Mouse (Mus musculus) erythroblast, adult 5-6 weeks (primary cell): ENCODE results near the gene Arhgap45. TPM values are rescaled to one million over a fixed set of nuclear protein-coding genes. Genes with fewer than 3 reads are reported as not detected.
"Not testable (repeated sequence)": the region's sequence is repeated elsewhere in the genome, so short reads cannot be mapped to it uniquely, and the experiment has no call there.

Source experiments
- ATAC-seq: replicated peaks from 2 replicates; pipeline ENCODE4 v1.8.0; 2016; ENCODE audit warnings: moderate number of reproducible peaks, mild to moderate bottlenecking, moderate TSS enrichment, inconsistent platforms; ENCODE audit not compliant: poor library complexity, low FRiP score, severe bottlenecking
- total RNA-seq, 2 experiments: library from RNA; stranded (forward) in 1 of 2; stranded (reverse) in 1 of 2; fragments of 150-400 nt in 1 of 2; fragments of 200-764, 138-1000 nt in 1 of 2; gene quantifications; 2 replicates each; pipeline versions ENCODE4 v1.2.3 to v1.2.4; 2015 to 2017; ENCODE audit warnings: low replicate concordance in 2 of 2

Gene Arhgap45
- total RNA-seq, 2 experiments from 2014 or later, result 23.1 to 35.8 TPM

DNA sequence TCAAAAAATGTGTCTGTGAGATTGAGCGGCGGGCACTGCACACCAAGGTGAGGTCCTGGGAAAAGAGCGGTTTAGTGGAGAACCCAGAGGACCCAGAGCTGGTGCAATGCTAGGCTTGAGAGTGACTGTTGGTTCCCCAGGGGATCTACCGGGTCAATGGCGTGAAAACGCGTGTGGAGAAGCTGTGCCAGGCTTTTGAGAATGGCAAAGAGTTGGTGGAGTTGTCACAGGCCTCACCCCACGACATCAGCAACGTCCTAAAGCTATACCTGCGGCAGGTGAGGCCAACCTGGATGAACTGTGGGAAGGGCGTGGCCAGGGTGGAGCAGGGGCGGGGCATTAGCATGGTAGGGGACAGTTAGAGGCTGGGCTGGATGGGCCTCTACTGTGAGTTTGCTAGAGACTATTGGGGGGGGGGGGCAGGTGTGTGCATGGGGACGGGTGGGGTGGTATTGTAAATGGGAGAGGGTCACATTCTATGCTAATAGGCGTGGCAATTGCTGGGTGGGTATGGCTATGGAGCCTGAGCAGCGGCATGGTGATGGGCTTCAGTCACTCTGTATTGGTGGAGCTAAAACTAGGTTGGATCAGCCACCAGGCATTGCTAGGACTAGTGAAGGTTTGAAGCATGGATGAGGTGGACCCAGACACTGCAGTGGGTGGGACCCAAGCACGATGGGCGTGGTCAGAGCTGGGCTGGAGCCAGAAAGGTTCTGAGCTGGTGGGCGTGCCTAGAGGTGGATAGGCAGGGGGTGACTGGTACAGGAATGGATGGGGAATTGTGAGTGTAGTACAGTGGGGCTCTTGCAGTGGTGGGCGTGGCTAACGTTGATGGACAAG lies 11.4 kb downstream of the Arhgap45 start:
- ATAC-seq, result peak; percentile 21; the same call in 1 of the 2 replicates

GRCm38 (mm10) chr10:80028521-80028846 lies 12.0 kb downstream of the Arhgap45 start:
- ATAC-seq, result no peak

DNA sequence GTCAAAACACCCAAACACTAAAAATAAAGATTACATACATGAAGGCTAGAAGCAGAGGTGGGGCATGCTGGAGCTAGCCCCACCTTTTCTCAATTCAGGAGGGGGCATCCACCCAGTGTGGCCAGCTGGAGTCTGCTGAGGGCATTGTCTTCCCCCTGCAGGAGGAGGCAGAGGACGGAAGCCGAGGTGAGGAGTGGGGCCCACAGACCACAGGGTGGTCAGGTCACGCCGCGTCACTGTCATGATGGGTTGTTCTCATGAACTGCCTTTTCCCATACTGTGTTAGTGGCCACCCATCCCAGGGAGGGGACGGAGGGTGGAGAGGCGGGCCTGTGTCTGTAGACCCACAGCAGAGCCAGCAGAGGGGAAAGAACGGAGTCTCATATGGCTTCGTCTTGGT lies 13.7 kb downstream of the Arhgap45 start:
- no peak for ATAC-seq

GRCm38 (mm10) chr10:80030736-80031135 lies 14.3 kb downstream of the Arhgap45 start:
- no peak for ATAC-seq

GRCm38 (mm10) chr10:80032799-80033480 lies 16.5 kb downstream of the Arhgap45 start:
- ATAC-seq, result no peak

- peak; percentile 23; the same call in 1 of the 2 replicates for ATAC-seq
Measured at GRCm38 (mm10) chr10:80033511-80034391, 17.3 kb downstream of the Arhgap45 start.

- no peak for ATAC-seq
Measured at GRCm38 (mm10) chr10:80035148-80035547, 18.7 kb downstream of the Arhgap45 start.

GRCm38 (mm10) chr10:80035686-80036085 lies 19.2 kb downstream of the Arhgap45 start:
- ATAC-seq, result no peak

DNA sequence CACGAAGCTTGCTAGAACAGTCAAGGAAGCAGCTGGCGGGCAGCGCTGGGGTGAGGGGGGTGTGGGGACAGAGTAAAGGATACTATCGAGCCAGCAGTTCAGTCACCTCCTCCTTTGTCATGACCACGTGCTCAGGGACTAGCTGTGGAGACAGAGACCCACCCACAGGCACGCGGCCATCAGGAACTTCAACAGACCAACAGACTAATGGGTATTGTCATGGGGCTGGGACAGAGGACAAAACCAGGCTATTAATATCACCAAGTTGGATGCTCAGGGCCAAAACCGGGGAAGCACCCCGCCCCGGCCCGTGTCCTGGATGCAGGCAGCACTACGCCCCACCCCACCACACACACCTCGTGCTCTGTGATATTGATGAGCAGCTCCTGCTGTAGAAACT lies 20.4 kb downstream of the Arhgap45 start:
- ATAC-seq, result no peak

GRCm38 (mm10) chr10:80039559-80039979 lies 23.1 kb downstream of the Arhgap45 start, which contains the start of gene Polr2e:
TSS of gene Polr2e (minus strand) at chr10:80039795.
- peak; percentile 88 for ATAC-seq

GRCm38 (mm10) chr10:80041409-80042060 lies 25.1 kb downstream of the Arhgap45 start:
- not testable (repeated sequence) for ATAC-seq

DNA sequence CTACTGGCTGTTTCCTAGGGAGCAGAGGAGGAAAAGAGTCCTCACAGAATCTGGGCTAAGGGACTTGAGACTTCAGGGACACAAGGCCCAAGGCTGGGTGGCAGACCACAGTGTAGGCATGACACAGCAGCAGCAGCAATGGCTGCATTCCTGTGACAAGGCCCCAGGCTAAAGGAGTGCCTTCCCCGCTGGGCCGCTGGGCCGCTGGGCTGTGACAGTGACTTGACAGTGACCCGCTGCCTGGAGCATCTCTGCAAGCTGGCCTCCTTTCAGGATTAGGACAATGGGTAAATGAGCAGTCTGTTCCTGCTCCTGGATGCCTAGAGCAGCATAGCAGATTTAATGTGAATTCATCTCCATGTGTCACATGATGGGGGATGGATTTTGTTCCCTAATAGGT lies 27.6 kb downstream of the Arhgap45 start:
- no peak for ATAC-seq

GRCm38 (mm10) chr10:80045364-80045763 lies 28.9 kb downstream of the Arhgap45 start:
- not testable (repeated sequence) for ATAC-seq

- ATAC-seq, result no peak
Measured at GRCm38 (mm10) chr10:80045766-80046165, 29.3 kb downstream of the Arhgap45 start.

DNA sequence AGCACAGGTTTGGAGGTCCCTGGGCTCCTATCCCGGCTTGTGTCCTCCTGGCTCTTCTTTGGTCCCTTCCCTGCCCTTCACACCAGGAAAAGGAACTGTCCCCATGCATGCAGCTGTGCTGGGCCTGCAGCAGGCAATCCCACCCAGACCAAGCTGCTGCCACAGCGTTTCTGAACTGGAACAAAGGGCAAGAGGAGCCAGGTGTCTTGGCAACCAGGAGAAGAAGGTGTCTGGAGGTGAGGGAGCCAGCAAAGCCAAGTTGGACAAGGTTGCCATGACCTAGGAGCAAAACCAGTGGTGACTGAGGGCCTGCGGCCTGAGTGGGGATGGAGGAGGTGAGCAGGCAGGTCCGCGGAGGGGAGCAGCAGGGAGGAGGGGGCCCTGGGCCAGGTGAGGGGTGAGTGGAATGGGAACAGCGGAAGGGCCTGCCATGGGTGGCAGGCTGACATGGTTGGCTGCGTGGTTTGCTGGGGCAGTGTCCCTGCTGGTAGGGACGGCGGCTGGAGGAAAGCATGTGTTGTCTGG lies 30.6 kb downstream of the Arhgap45 start, which contains the start of gene Gpx4:
Gene Gpx4 (plus strand): TSS at position 126 of the 525 bp plus-strand sequence.
- ATAC-seq, result no peak

DNA sequence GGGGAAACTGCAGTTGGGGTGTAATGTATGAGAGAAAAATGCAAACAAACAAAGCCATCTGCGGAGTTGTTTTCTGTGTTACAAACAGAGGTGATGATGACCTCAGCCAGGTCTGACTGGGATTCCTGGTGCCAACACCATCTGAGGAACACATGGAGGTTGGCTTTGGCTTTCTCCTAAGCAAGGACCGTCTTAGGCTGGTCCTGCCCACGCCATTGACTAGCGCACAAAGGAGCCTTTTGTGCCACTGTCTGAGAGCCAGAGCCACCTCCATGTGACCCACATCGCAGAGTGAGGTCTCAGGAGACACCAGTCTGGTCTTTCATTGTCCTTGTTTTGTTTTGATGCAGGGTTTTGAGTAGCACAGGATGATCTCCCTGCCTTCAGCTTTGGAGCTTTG lies 31.9 kb downstream of the Arhgap45 start:
- no peak for ATAC-seq

GRCm38 (mm10) chr10:80048834-80049233 lies 32.4 kb downstream of the Arhgap45 start:
- ATAC-seq, result no peak

- no peak for ATAC-seq
Measured at GRCm38 (mm10) chr10:80050244-80050643, 33.8 kb downstream of the Arhgap45 start.

DNA sequence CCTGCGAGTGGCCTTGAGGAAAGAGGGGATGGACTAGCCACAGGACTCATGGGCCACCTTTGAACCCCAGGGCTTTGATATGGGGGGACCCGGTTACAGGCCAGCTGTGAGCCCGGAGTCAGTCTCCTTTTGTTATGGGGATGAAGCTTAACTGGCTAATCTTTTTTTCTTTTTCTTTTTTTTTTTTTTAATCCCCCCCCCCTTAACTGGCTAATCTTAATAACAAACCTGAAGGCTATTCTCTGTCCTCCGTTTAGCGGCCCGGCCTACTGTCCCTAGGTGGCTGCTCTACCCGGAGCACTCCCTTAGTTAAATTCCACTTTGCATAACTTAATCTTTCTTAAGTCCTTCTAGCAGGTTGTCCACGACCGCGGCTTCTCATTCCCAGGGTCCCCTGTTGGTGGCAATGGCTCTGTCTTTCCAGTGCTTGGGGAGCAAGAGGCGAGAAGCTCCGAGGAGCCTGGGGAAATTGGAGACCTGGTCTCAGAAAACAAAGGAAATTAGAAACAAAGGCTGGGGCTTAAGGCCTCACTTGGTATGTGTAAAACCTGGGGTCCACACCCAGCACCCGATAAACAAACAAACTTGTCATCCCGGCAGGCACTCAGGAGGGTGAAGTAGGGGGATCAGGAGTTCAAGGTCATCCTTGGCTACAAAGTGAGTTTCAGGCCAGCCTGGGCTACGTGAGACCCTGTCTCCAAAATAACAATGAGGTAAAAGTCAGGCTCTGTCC lies 34.6 kb downstream of the Arhgap45 start:
- no peak for ATAC-seq
